Mouse (Mus musculus) hindbrain, embryonic 13.5 days (tissue): ENCODE measurements around the gene Gpx7. TPM values are rescaled to one million over a fixed set of nuclear protein-coding genes. Genes with fewer than 3 reads are reported as not detected.

Experiments
- ATAC-seq: fragments of 200-750 bp; cut with Nextera tagmentation; 2 replicates; pipeline ENCODE4 v1.8.0; 2017; ENCODE audit warnings: moderate TSS enrichment; ENCODE audit not compliant: low FRiP score
- H3K27ac ChIP-seq: fragments of 300-500 bp; sonication (generic); 2 replicates; pipeline ENCODE4 v1.5.1; 2015; ENCODE audit warnings: inconsistent platforms, mild to moderate bottlenecking, moderate library complexity
- H3K27me3 ChIP-seq: fragments of 300-500 bp; sonication (generic); 2 replicates; pipeline ENCODE4 v1.6.1; 2015; ENCODE audit warnings: mild to moderate bottlenecking, inconsistent platforms
- H3K36me3 ChIP-seq: fragments of 300-500 bp; sonication (generic); 2 replicates; pipeline ENCODE4 v1.6.1; 2015; ENCODE audit warnings: mild to moderate bottlenecking, inconsistent platforms
- H3K4me1 ChIP-seq: fragments of 300-500 bp; sonication (generic); replicated peaks from 2 replicates; pipeline ENCODE4 v1.6.1; 2015; ENCODE audit warnings: inconsistent platforms
- H3K4me2 ChIP-seq: fragments of 300-500 bp; sonication (generic); 2 replicates; pipeline ENCODE4 v1.6.1; 2015; ENCODE audit warnings: inconsistent platforms, mild to moderate bottlenecking, moderate library complexity
- H3K4me3 ChIP-seq: fragments of 300-500 bp; sonication (generic); 2 replicates; pipeline ENCODE4 v1.5.1; 2015; ENCODE audit warnings: mild to moderate bottlenecking, inconsistent platforms
- H3K9ac ChIP-seq: fragments of 300-500 bp; sonication (generic); 2 replicates; pipeline ENCODE4 v1.6.1; 2015; ENCODE audit warnings: mild to moderate bottlenecking, inconsistent platforms
- H3K9me3 ChIP-seq: fragments of 300-500 bp; sonication (generic); 2 replicates; pipeline ENCODE4 v1.6.1; 2016; ENCODE audit warnings: inconsistent platforms
- WGBS: fragments of 180-500 bp; shearing (Covaris S2); methylation state at CpG from one replicate; pipeline ENCODE4 v1.1.7; 2015; 5-methylcytosine and 5-hydroxymethylcytosine counted together
- polyA plus RNA-seq: library from polyadenylated mRNA; unstranded; fragments of >200 nt; fragmentation: Nextera tagmentation; extraction: Ambion mirVana; gene quantifications from 2 replicates; pipeline ENCODE4 v1.2.1, GENCODE M21; 2015

Gpx7 gene
- polyA plus RNA-seq, 1 experiment from 2014 or later = 35.8 TPM

DNA sequence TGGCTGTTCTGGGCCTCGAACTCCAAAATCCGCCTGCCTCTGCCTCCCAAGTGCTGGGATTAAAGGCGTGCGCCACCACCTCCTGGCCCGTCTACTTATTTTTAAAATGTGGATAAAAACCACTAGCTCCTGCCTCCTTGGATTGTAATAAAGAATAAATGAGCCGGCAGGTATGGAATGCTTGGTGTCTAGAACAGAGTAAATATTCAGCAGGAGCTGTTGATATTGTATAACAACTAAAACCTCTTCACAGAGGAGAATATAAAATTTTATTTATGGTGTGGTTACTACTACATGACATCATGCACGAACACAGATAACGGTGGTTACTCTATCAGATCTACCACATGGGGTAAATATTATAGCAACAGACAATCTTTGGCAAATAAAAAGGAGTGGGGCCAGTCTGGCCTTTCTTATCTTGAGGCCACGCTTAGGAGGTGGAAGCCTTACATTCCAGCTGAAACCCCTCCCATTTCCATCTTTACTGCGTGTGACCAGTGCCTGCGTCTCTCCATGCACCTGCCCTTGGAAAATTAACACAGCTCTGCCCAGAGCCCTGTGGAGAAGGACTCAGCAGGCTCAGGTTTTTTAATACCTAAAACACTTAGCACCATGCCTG, 21.1 kb upstream of the Gpx7 start:
- no peaks in the 10 kb centered on the region for H3K9me3 ChIP-seq
- H3K36me3 ChIP-seq = no peaks in the 10 kb centered on the region
- no peak overlapping the region for H3K4me2 ChIP-seq
- no peak for ATAC-seq
- H3K27ac ChIP-seq = no peak overlapping the region
- 83% methylated on average over 11 of the region's 11 CpGs for WGBS
- no peak overlapping the region for H3K4me3 ChIP-seq
- no peak overlapping the region for H3K9ac ChIP-seq
- H3K27me3 ChIP-seq = no peaks in the 10 kb centered on the region
- H3K4me1 ChIP-seq = peaks cover 17% of the 10 kb centered on the region

- H3K9me3 ChIP-seq = no peaks in the 10 kb centered on the region
- H3K9ac ChIP-seq = no peak overlapping the region
- WGBS = 91% methylated on average over 2 of the region's 2 CpGs
- H3K4me2 ChIP-seq = no peak overlapping the region
- no peaks in the 10 kb centered on the region for H3K4me1 ChIP-seq
- no peaks in the 10 kb centered on the region for H3K36me3 ChIP-seq
- no peak overlapping the region for H3K27ac ChIP-seq
- no peaks in the 10 kb centered on the region for H3K27me3 ChIP-seq
- H3K4me3 ChIP-seq = no peak overlapping the region
- no peak for ATAC-seq
Observed at GRCm38 (mm10) chr4:108424587-108424986, 17.8 kb upstream of the Gpx7 start.

DNA sequence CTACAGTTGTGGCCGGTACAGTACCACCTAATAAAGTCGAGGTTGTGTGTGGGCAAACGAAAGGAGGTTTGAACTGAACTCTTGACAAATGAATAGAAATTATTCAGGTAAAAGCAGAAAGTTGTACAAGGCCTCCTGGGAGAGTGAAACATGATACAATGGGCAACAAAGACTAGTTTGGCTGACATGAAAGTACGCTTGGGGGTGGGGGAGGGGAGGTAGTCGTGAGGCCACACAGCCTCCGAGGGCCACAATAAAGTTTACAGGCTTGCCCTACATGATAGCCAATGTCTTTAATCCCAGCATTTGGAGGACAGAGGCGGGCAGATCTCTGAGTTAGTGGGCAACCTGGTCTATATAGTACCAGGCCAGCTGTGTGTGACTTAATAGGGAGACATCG, 860 bp upstream of the Gpx7 start:
- peaks cover 16% of the 10 kb centered on the region for H3K4me1 ChIP-seq
- H3K27ac ChIP-seq = no peak overlapping the region
- ATAC-seq = no peak
- H3K27me3 ChIP-seq = no peaks in the 10 kb centered on the region
- WGBS = 41% methylated on average over 8 of the region's 8 CpGs
- H3K4me2 ChIP-seq = no peak overlapping the region
- H3K36me3 ChIP-seq = no peaks in the 10 kb centered on the region
- H3K9ac ChIP-seq = no peak overlapping the region
- no peak overlapping the region for H3K4me3 ChIP-seq
- H3K9me3 ChIP-seq = no peaks in the 10 kb centered on the region

- H3K27me3 ChIP-seq = no peaks in the 10 kb centered on the region
- peak overlapping the region; percentile 79 for H3K4me2 ChIP-seq
- peak overlapping the region; percentile 62; the same call in 1 of the 2 replicates for H3K27ac ChIP-seq
- peak; percentile 81 for ATAC-seq
- no peaks in the 10 kb centered on the region for H3K9me3 ChIP-seq
- H3K4me1 ChIP-seq = peaks cover 16% of the 10 kb centered on the region
- H3K4me3 ChIP-seq = peak overlapping the region; percentile 48
- WGBS = 2% methylated on average over 52 of the region's 52 CpGs
- H3K36me3 ChIP-seq = 0 out of 2 replicates have a peak, but pooled peaks cover 1% of the 10 kb centered on the region
- H3K9ac ChIP-seq = peak overlapping the region; percentile 81
Observed at GRCm38 (mm10) chr4:108406138-108406860, 462 bp downstream of the Gpx7 start.

GRCm38 (mm10) chr4:108405766-108406137, 1.0 kb downstream of the Gpx7 start:
- WGBS = 75% methylated on average over 3 of the region's 3 CpGs
- Histone ChIP-seq H3K4me2 (peak overlapping the region; percentile 79), H3K4me3 (peak overlapping the region; percentile 48), H3K4me1 (peaks cover 16% of the 10 kb centered on the region), H3K27me3 (no peaks in the 10 kb centered on the region), H3K9ac (peak overlapping the region; percentile 81), H3K27ac (peak overlapping the region; percentile 62; the same call in 1 of the 2 replicates), H3K36me3 (peaks cover 5% of the 10 kb centered on the region), H3K9me3 (no peaks in the 10 kb centered on the region)
- ATAC-seq = peak; percentile 61

- Histone ChIP-seq H3K36me3 (peaks cover 16% of the 10 kb centered on the region), H3K27me3 (no peaks in the 10 kb centered on the region), H3K9ac (no peak overlapping the region), H3K4me2 (no peak overlapping the region), H3K4me1 (peaks cover 16% of the 10 kb centered on the region), H3K27ac (no peak overlapping the region), H3K4me3 (no peak overlapping the region), H3K9me3 (no peaks in the 10 kb centered on the region)
- WGBS = 88% methylated on average over 8 of the region's 8 CpGs
- ATAC-seq = no peak
Observed at GRCm38 (mm10) chr4:108403861-108404635, 2.7 kb downstream of the Gpx7 start.

DNA sequence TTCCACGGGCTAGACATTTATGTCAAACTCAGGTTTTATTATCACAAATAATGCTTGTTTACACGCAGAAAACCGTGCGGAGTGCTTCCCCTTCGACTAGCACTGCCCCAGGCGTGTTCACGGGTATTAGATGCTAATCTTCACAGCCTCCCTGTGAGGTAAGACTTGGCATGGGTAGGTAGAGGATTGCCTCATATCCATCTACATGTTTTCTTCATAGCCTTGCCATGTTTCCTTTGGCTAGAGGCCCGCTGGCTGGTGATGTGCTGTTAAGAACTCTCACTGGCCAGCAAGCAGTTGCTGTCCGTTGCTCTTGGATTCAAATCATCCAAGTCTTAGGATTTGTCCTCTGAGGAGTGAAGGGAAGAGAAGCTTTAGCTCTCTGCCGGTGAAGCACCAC, 6.4 kb downstream of the Gpx7 start:
- 94% methylated on average over 10 of the region's 10 CpGs for WGBS
- no peaks in the 10 kb centered on the region for H3K27me3 ChIP-seq

DNA sequence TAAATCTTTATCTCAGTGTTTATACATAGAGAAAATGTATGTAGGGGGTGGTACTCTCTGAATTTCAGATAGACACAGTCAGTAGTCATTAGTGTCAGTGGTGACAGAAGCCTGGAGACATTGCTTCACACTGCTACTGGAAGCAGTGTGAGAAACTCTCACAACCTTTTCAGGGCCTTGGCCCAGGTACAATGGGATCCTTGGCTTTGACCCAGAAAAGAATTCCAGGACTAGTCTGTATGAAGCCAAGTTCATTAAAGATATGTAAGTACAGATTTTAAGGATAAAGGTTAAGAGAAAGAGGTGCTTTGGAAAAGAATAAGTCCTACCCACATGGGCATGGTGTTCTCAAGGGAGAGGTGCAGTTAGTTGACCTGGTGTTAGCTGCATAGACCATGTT, 12.5 kb downstream of the Gpx7 start:
- Histone ChIP-seq H3K4me3 (no peak overlapping the region), H3K27me3 (no peaks in the 10 kb centered on the region), H3K27ac (no peak overlapping the region), H3K36me3 (no peaks in the 10 kb centered on the region), H3K9ac (no peak overlapping the region), H3K4me2 (no peak overlapping the region), H3K9me3 (no peaks in the 10 kb centered on the region), H3K4me1 (no peaks in the 10 kb centered on the region)
- ATAC-seq = no peak

More for the DNA sequence above, 6.4 kb downstream of the Gpx7 start:
- Histone ChIP-seq H3K36me3 (peaks cover 16% of the 10 kb centered on the region), H3K9ac (no peak overlapping the region), H3K4me2 (no peak overlapping the region), H3K4me3 (no peak overlapping the region), H3K9me3 (no peaks in the 10 kb centered on the region), H3K27ac (no peak overlapping the region), H3K4me1 (no peaks in the 10 kb centered on the region)
- ATAC-seq = no peak

DNA sequence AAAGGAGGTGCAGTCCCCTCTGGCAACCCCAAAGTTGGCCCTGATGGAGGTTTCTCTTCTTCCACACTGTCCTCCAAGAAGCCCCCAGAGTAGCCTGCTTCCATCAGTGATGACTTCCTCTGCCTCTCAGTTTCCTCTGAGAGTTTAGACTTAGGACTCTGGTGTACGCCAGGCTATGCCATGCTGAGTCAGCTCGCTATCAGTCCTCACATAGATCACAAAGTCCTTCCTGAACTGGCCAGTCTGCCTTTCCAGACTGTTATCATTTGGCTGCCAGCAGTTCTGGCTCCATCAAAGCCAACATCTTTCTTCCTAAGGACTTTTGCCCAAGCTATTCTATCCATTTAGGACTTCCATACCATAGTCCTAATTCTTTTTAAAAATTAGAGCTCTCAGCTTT, 14.2 kb downstream of the Gpx7 start:
- H3K9ac ChIP-seq = no peak overlapping the region
- peaks cover 11% of the 10 kb centered on the region for H3K4me1 ChIP-seq
- ATAC-seq = no peak
- no peak overlapping the region for H3K27ac ChIP-seq
- 85% methylated on average over 2 of the region's 2 CpGs for whole genome bisulfite sequencing
- H3K36me3 ChIP-seq = no peaks in the 10 kb centered on the region
- no peaks in the 10 kb centered on the region for H3K27me3 ChIP-seq
- H3K4me2 ChIP-seq = no peak overlapping the region
- no peaks in the 10 kb centered on the region for H3K9me3 ChIP-seq
- no peak overlapping the region for H3K4me3 ChIP-seq

GRCm38 (mm10) chr4:108391124-108391523, 15.6 kb downstream of the Gpx7 start:
- Histone ChIP-seq H3K9me3 (no peaks in the 10 kb centered on the region), H3K36me3 (no peaks in the 10 kb centered on the region), H3K9ac (no peak overlapping the region), H3K27ac (no peak overlapping the region), H3K4me3 (no peak overlapping the region), H3K4me2 (no peak overlapping the region), H3K4me1 (peaks cover 18% of the 10 kb centered on the region), H3K27me3 (no peaks in the 10 kb centered on the region)
- no peak for ATAC-seq
- 82% methylated on average over 5 of the region's 5 CpGs for WGBS

GRCm38 (mm10) chr4:108388741-108389140, 18.0 kb downstream of the Gpx7 start:
- Histone ChIP-seq H3K4me3 (no peak overlapping the region), H3K9me3 (no peaks in the 10 kb centered on the region), H3K4me1 (peaks cover 19% of the 10 kb centered on the region), H3K27ac (no peak overlapping the region), H3K27me3 (peaks cover 16% of the 10 kb centered on the region), H3K4me2 (no peak overlapping the region), H3K9ac (no peak overlapping the region), H3K36me3 (no peaks in the 10 kb centered on the region)
- ATAC-seq = no peak
- 66% methylated on average over 3 of the region's 3 CpGs for WGBS

GRCm38 (mm10) chr4:108387681-108388253, 19.0 kb downstream of the Gpx7 start:
- H3K27me3 ChIP-seq = peaks cover 26% of the 10 kb centered on the region
- WGBS = 6% methylated on average over 18 of the region's 18 CpGs
- peaks cover 26% of the 10 kb centered on the region for H3K4me1 ChIP-seq
- peak; percentile 55; the same call in 1 of the 2 replicates for ATAC-seq
- no peaks in the 10 kb centered on the region for H3K9me3 ChIP-seq
- peak overlapping the region; percentile 31 for H3K4me3 ChIP-seq
- H3K4me2 ChIP-seq = peak overlapping the region; percentile 59
- H3K36me3 ChIP-seq = no peaks in the 10 kb centered on the region
- H3K27ac ChIP-seq = peak overlapping the region; percentile 67
- H3K9ac ChIP-seq = peak overlapping the region; percentile 70
